In the genomic region with DNA sequence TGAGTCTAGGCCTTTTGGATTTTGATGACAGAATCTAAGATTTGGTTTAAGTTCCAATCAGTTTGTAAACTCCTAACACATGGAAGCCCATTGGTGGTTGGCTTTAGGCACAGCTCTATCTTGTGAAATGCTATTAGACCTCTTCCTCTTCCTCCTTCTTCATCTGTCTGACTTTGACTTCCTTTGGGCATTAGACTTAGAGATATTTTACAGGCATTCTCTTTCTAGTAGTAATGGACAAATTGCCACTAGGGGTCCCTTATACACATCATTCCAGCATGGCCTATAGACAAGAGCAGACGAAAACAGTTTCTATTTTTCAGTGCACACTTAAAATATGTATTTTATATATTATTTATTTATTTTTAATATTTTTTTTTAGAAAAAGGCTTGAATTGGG, we compare ENCODE assay signal across 32 mouse cellular contexts.
DNase-seq lines count a peak whose midpoint lies in the region; ATAC-seq and TF ChIP-seq lines count a peak whose summit lies in the region.
"Had no signal": no experiment of that assay in that cellular context is flagged by ENCODE, and none has a peak within 500 bp of the region (broad histone marks: within the 10 kb centered on the region; RNA-seq: fewer than 3 reads in every experiment).

No protein-coding gene starts in this region.

- H3K9me3 ChIP-seq in lung, embryonic 14.5 days (ENCODE audit: low read depth, low read length), result no peaks in the 10 kb centered on the region
- H3K9me3 ChIP-seq: embryonic facial prominence, embryonic 12.5 days; forebrain, embryonic 10.5 days; forebrain, embryonic 15.5 days; hindbrain, embryonic 13.5 days; liver, embryonic 12.5 days; neural tube, embryonic 12.5 days had no signal

- peak; percentile 4 for DNase-seq in heart, adult 11 months
- DNase-seq in heart, postnatal 10 days, result no peak
- DNase-seq in lung, embryonic 14.5 days, result no peak
- DNase-seq in lung, adult 2 months, result no peak
- no peak for DNase-seq in spleen, postnatal 36 days (ENCODE audit: low spot score in 2 of 2)
- DNase-seq in right cerebral cortex, postnatal 10 days (ENCODE audit: low spot score in 2 of 2), result no peak
- DNase-seq: adrenal gland, postnatal 10 days; cerebellum, adult 8-10 months; cerebellum, postnatal 25 days; embryo, embryonic 11 days; heart, postnatal 4 days; kidney, adult 8-10 months; kidney, postnatal 14 days; left cerebral cortex, postnatal 4 days; liver, postnatal 0 days; lung, postnatal 10 days; thymus, adult 2 months; thymus, postnatal 36 days had no signal

- no peaks in the 10 kb centered on the region for H3K36me3 ChIP-seq in lung, embryonic 14.5 days (ENCODE audit: insufficient read depth)
- H3K36me3 ChIP-seq: embryonic facial prominence, embryonic 12.5 days; forebrain, embryonic 10.5 days; forebrain, embryonic 15.5 days; hindbrain, embryonic 13.5 days; liver, embryonic 12.5 days; neural tube, embryonic 12.5 days had no signal

- no peak for ATAC-seq in lung, embryonic 14.5 days (ENCODE audit: insufficient read depth)
- peak; percentile 13; the same call in 1 of the 2 replicates for ATAC-seq in common myeloid progenitor, adult 5-6 weeks (replicated peaks; ENCODE audit: low read depth, poor library complexity, severe bottlenecking)
- ATAC-seq: forebrain, embryonic 15.5 days; intestine, embryonic 16.5 days; liver, postnatal 0 days; midbrain, embryonic 16.5 days; Patski had no signal

- no peak overlapping the region for H3K27ac ChIP-seq in lung, embryonic 14.5 days (ENCODE audit: low read depth)
- H3K27ac ChIP-seq: embryonic facial prominence, embryonic 12.5 days; forebrain, embryonic 10.5 days; forebrain, embryonic 15.5 days; hindbrain, embryonic 13.5 days; liver, embryonic 12.5 days; macrophage; neural tube, embryonic 12.5 days had no signal

- TF ChIP-seq POLR2A in lung, adult 2 months (IDR thresholded peaks at IDR 0.05; ENCODE audit: borderline replicate concordance, extremely low read depth, low read depth, low read length), result no peak

- H3K4me3 ChIP-seq in lung, embryonic 14.5 days (ENCODE audit: low read depth, low read length), result no peak overlapping the region
- no peak overlapping the region for H3K4me3 ChIP-seq in lung, adult 2 months (replicated peaks; ENCODE audit: extremely low read depth, low read depth, low read length)
- H3K4me3 ChIP-seq: embryonic facial prominence, embryonic 12.5 days; forebrain, embryonic 10.5 days; forebrain, embryonic 15.5 days; hindbrain, embryonic 13.5 days; liver, embryonic 12.5 days; myocyte; neural tube, embryonic 12.5 days had no signal

- H3K9ac ChIP-seq in lung, embryonic 14.5 days, result no peak overlapping the region
- H3K9ac ChIP-seq: embryonic facial prominence, embryonic 12.5 days; forebrain, embryonic 15.5 days; hindbrain, embryonic 13.5 days; liver, embryonic 12.5 days; liver, postnatal 0 days; neural tube, embryonic 12.5 days had no signal

- no peaks in the 10 kb centered on the region for H3K4me1 ChIP-seq in lung, embryonic 14.5 days (ENCODE audit: insufficient read depth)
- H3K4me1 ChIP-seq in lung, adult 2 months (ENCODE audit: control insufficient read depth, insufficient read depth, low read length), result no peaks in the 10 kb centered on the region
- H3K4me1 ChIP-seq: embryonic facial prominence, embryonic 12.5 days; forebrain, embryonic 15.5 days; neural tube, embryonic 12.5 days had no signal

- no peak overlapping the region for H3K4me2 ChIP-seq in lung, embryonic 14.5 days
- H3K4me2 ChIP-seq: embryonic facial prominence, embryonic 12.5 days; forebrain, embryonic 15.5 days; heart, embryonic 11.5 days; hindbrain, embryonic 13.5 days; liver, embryonic 12.5 days; midbrain, embryonic 11.5 days; neural tube, embryonic 12.5 days had no signal

- peak; percentile 16; the same call in 1 of the 2 replicates for TF ChIP-seq CTCF in lung, embryonic 14.5 days (IDR thresholded peaks at IDR 0.05; ENCODE audit: low read depth)
- no peak for TF ChIP-seq CTCF in lung, adult 2 months (IDR thresholded peaks at IDR 0.05; ENCODE audit: insufficient read depth, low read length)

- intact Hi-C loops in heart, postnatal 10 days (cut with DNase I), result no loop called here

- 72% methylated on average over 1 of the region's 1 CpGs for WGBS in lung, embryonic 14.5 days
- 85% methylated on average over 1 of the region's 1 CpGs for WGBS in lung, adult 2 months

- H3K27me3 ChIP-seq in lung, embryonic 14.5 days (ENCODE audit: insufficient read depth, low read length), result no peaks in the 10 kb centered on the region
- H3K27me3 ChIP-seq: embryonic facial prominence, embryonic 12.5 days; forebrain, embryonic 15.5 days; hindbrain, embryonic 13.5 days; liver, embryonic 12.5 days; neural tube, embryonic 12.5 days; Patski had no signal
